Mouse (Mus musculus): ENCODE results near the gene Mrpl12. TPM values are rescaled to one million over a fixed set of nuclear protein-coding genes. Genes with fewer than 3 reads are reported as not detected.

Gene Mrpl12
- total and polyA plus RNA-seq, 3 experiments = 374 to 461 (median 457) TPM

GRCm38 (mm10) chr11:120442344-120442743, 42.1 kb upstream of the Mrpl12 start, which contains the start of gene Tspan10:
Gene Tspan10, plus strand, starts transcription at chr11:120442644.
- no peak within 1 kb of the TSS for H3K27ac ChIP-seq (ENCODE audit: control insufficient read depth, low read depth, low read length)
- no peaks in the 10 kb centered on the region for H3K9me3 ChIP-seq (replicated peaks; ENCODE audit: insufficient read depth, low read length)
- H3K27me3 ChIP-seq (ENCODE audit: control insufficient read depth in 1 of 2, insufficient read depth in 2 of 2, low read length in 2 of 2) = no peaks in the 10 kb centered on the region
- peaks cover 16 to 25% of the 10 kb centered on the region in 2 experiments for H3K4me1 ChIP-seq (ENCODE audit: control insufficient read depth in 1 of 2, insufficient read depth in 2 of 2, low read length in 2 of 2)
- H3K9ac ChIP-seq (ENCODE audit: control insufficient read depth, low read depth, low read length, poor library complexity, severe bottlenecking) = no peak within 1 kb of the TSS
- TF ChIP-seq JUND (IDR thresholded peaks at IDR 0.05; ENCODE audit: low read depth, low read length) (no peak), RAD21 (IDR thresholded peaks at IDR 0.05; ENCODE audit: low read depth, low read length) (no peak), UBTF (IDR thresholded peaks at IDR 0.05; ENCODE audit: borderline replicate concordance, insufficient read depth, low read depth, low read length) (no peak), ZNF384 (IDR thresholded peaks at IDR 0.05; ENCODE audit: low read depth, low read length) (no peak), GABPA (IDR thresholded peaks at IDR 0.05; ENCODE audit: low read depth, low read length) (no peak), MYB (IDR thresholded peaks at IDR 0.05; ENCODE audit: low read depth, low read length) (no peak), POLR2AphosphoS5 (IDR thresholded peaks at IDR 0.05; ENCODE audit: borderline replicate concordance, low read depth, low read length) (no peak), ZC3H11A (IDR thresholded peaks at IDR 0.05; ENCODE audit: low read depth, low read length) (no peak), TBP (IDR thresholded peaks at IDR 0.05; ENCODE audit: low read depth, low read length) (no peak), ETS1 (IDR thresholded peaks at IDR 0.05; ENCODE audit: low read depth, low read length) (no peak), SIN3A (IDR thresholded peaks at IDR 0.05; ENCODE audit: low read length) (no peak), USF1 (IDR thresholded peaks at IDR 0.05; ENCODE audit: low read depth, low read length) (no peak), MAZ (IDR thresholded peaks at IDR 0.05; ENCODE audit: low read depth, low read length) (no peak)
- peaks cover 4% of the 10 kb centered on the region for H3K79me2 ChIP-seq (ENCODE audit: control insufficient read depth, insufficient read depth, low read length, poor library complexity)
- peaks cover 0 to 18% of the 10 kb centered on the region in 2 experiments; a peak in 2 of 4 replicates for H3K36me3 ChIP-seq (ENCODE audit: control insufficient read depth in 1 of 2, insufficient read depth in 2 of 2, low read length in 2 of 2)
- no peak within 1 kb of the TSS for H3K4me3 ChIP-seq (ENCODE audit: control insufficient read depth in 1 of 2, insufficient read depth in 1 of 2, low read depth in 2 of 2, low read length in 2 of 2)
- DNase-seq (ENCODE audit: low read depth, low spot score) = no peak

- Histone ChIP-seq H3K36me3 (ENCODE audit: control insufficient read depth in 1 of 2, insufficient read depth in 2 of 2, low read length in 2 of 2) (peaks cover 0 to 18% of the 10 kb centered on the region in 2 experiments; a peak in 2 of 4 replicates), H3K9me3 (replicated peaks; ENCODE audit: insufficient read depth, low read length) (no peaks in the 10 kb centered on the region), H3K4me1 (ENCODE audit: control insufficient read depth in 1 of 2, insufficient read depth in 2 of 2, low read length in 2 of 2) (peaks cover 16 to 25% of the 10 kb centered on the region in 2 experiments), H3K4me3 (ENCODE audit: control insufficient read depth in 1 of 2, insufficient read depth in 1 of 2, low read depth in 2 of 2, low read length in 2 of 2) (no peak overlapping the region), H3K27me3 (ENCODE audit: control insufficient read depth in 1 of 2, insufficient read depth in 2 of 2, low read length in 2 of 2) (no peaks in the 10 kb centered on the region), H3K27ac (ENCODE audit: control insufficient read depth, low read depth, low read length) (no peak overlapping the region), H3K9ac (ENCODE audit: control insufficient read depth, low read depth, low read length, poor library complexity, severe bottlenecking) (no peak overlapping the region), H3K79me2 (ENCODE audit: control insufficient read depth, insufficient read depth, low read length, poor library complexity) (no peaks in the 10 kb centered on the region)
- TF ChIP-seq USF1 (IDR thresholded peaks at IDR 0.05; ENCODE audit: low read depth, low read length) (no peak), CTCF (IDR thresholded peaks at IDR 0.05 in 2 of 3, conservative IDR thresholded peaks at IDR 0.05 in 1 of 3; ENCODE audit: control insufficient read depth in 1 of 3, insufficient read depth in 1 of 3, low read depth in 2 of 3, low read length in 3 of 3, poor library complexity in 1 of 3, severe bottlenecking in 1 of 3) (peak in 1 of 3 experiments; percentile 18; a peak in 1 of 6 replicates)
- DNase-seq (ENCODE audit: low read depth, low spot score) = no peak
These were observed 41.6 kb upstream of the Mrpl12 start for GRCm38 (mm10) chr11:120442765-120443280.

GRCm38 (mm10) chr11:120444106-120444505, 40.3 kb upstream of the Mrpl12 start:
- TF ChIP-seq MAZ (IDR thresholded peaks at IDR 0.05; ENCODE audit: low read depth, low read length) (0 out of 2 replicates have a peak, but pooled peaks have one; percentile 23), ZMIZ1 (IDR thresholded peaks at IDR 0.05; ENCODE audit: low read depth, low read length) (no peak), RCOR1 (IDR thresholded peaks at IDR 0.05; ENCODE audit: low read depth, low read length) (peak; percentile 67), HCFC1 (IDR thresholded peaks at IDR 0.05; ENCODE audit: low read depth, low read length) (no peak), NELFE (IDR thresholded peaks at IDR 0.05; ENCODE audit: low read depth, low read length) (no peak), RAD21 (IDR thresholded peaks at IDR 0.05; ENCODE audit: low read depth, low read length) (no peak), E2F4 (IDR thresholded peaks at IDR 0.05; ENCODE audit: borderline replicate concordance, low read depth, low read length) (no peak), EP300 (IDR thresholded peaks at IDR 0.05; ENCODE audit: low read depth in 1 of 2, low read length in 2 of 2) (peak in 1 of 2 experiments; percentile 52; a peak in 2 of 4 replicates), MEF2A (IDR thresholded peaks at IDR 0.05; ENCODE audit: extremely low read depth, insufficient replicate concordance, low read depth, low read length, poor library complexity, severe bottlenecking) (no peak), CTCF (IDR thresholded peaks at IDR 0.05 in 2 of 3, conservative IDR thresholded peaks at IDR 0.05 in 1 of 3; ENCODE audit: control insufficient read depth in 1 of 3, insufficient read depth in 1 of 3, low read depth in 2 of 3, low read length in 3 of 3, poor library complexity in 1 of 3, severe bottlenecking in 1 of 3) (no peak), POLR2A (IDR thresholded peaks at IDR 0.05; ENCODE audit: control insufficient read depth in 1 of 2, insufficient read depth in 1 of 2, low read depth in 1 of 2, low read length in 2 of 2, poor library complexity in 1 of 2) (no peak), ZNF384 (IDR thresholded peaks at IDR 0.05; ENCODE audit: low read depth, low read length) (no peak), ETS1 (IDR thresholded peaks at IDR 0.05; ENCODE audit: low read depth, low read length) (no peak)
- Histone ChIP-seq H3K36me3 (ENCODE audit: control insufficient read depth in 1 of 2, insufficient read depth in 2 of 2, low read length in 2 of 2) (peaks cover 0 to 18% of the 10 kb centered on the region in 2 experiments; a peak in 2 of 4 replicates), H3K27me3 (ENCODE audit: control insufficient read depth in 1 of 2, insufficient read depth in 2 of 2, low read length in 2 of 2) (no peaks in the 10 kb centered on the region), H3K79me2 (ENCODE audit: control insufficient read depth, insufficient read depth, low read length, poor library complexity) (no peaks in the 10 kb centered on the region), H3K4me3 (ENCODE audit: control insufficient read depth in 1 of 2, insufficient read depth in 1 of 2, low read depth in 2 of 2, low read length in 2 of 2) (no peak overlapping the region), H3K9ac (ENCODE audit: control insufficient read depth, low read depth, low read length, poor library complexity, severe bottlenecking) (no peak overlapping the region), H3K9me3 (replicated peaks; ENCODE audit: insufficient read depth, low read length) (no peaks in the 10 kb centered on the region), H3K27ac (ENCODE audit: control insufficient read depth, low read depth, low read length) (no peak overlapping the region), H3K4me1 (ENCODE audit: control insufficient read depth in 1 of 2, insufficient read depth in 2 of 2, low read length in 2 of 2) (peaks cover 21 to 32% of the 10 kb centered on the region in 2 experiments)
- peak; percentile 68 for DNase-seq (ENCODE audit: low read depth, low spot score)
